Comparison of ENCODE assay signal across 7 mouse cellular contexts in genomic region chr8:13104691-13105086, GRCm38 (mm10). TPM values are rescaled to one million over a fixed set of nuclear protein-coding genes. Genes with fewer than 3 reads are reported as not detected.
DNase-seq lines count a peak whose midpoint lies in the region; ATAC-seq and TF ChIP-seq lines count a peak whose summit lies in the region.

No protein-coding gene starts in this region.

- peak; percentile 84 for TF ChIP-seq POLR2A in heart, adult 2 months (IDR thresholded peaks at IDR 0.05; ENCODE audit: insufficient read depth, low read depth, low read length)

- peaks cover 10% of the 10 kb centered on the region for H3K79me2 ChIP-seq in heart, adult 2 months (replicated peaks; ENCODE audit: control insufficient read depth, insufficient read depth, low read length)

- ATAC-seq in embryonic facial prominence, embryonic 12.5 days (ENCODE audit: insufficient number of reproducible peaks, insufficient read depth, low FRiP score, low TSS enrichment), result peak; percentile 74
- ATAC-seq in limb, embryonic 13.5 days (ENCODE audit: low FRiP score, low read depth), result peak; percentile 78
- ATAC-seq in midbrain, embryonic 16.5 days, result peak; percentile 90

- 0 out of 2 replicates have a peak, but pooled peaks cover 12% of the 10 kb centered on the region for H3K36me3 ChIP-seq in embryonic facial prominence, embryonic 12.5 days
- no peaks in the 10 kb centered on the region for H3K36me3 ChIP-seq in heart, adult 2 months (ENCODE audit: control insufficient read depth, insufficient read depth, low read length)
- H3K36me3 ChIP-seq in limb, embryonic 13.5 days, result peaks cover 27% of the 10 kb centered on the region
- H3K36me3 ChIP-seq in midbrain, embryonic 16.5 days (ENCODE audit: control insufficient read depth, insufficient read depth, low read length), result 0 out of 2 replicates have a peak, but pooled peaks cover 2% of the 10 kb centered on the region

- intact Hi-C loops in heart, adult 2 months (cut with DNase I), result loop anchor here (2.0 to 10.0 kb wide), 6 partner anchors 54 to 432 kb away; partner anchors contain the start of genes Atp11a, Lamp1 and Tubgcp3

- TF ChIP-seq EP300 in heart, adult 2 months (IDR thresholded peaks at IDR 0.05; ENCODE audit: insufficient read depth, low read depth, low read length), result peak; percentile 5; the same call in 1 of the 2 replicates

- 0% methylated on average over 45 of the region's 45 CpGs for WGBS in embryonic facial prominence, embryonic 12.5 days
- 0% methylated on average over 38 of the region's 45 CpGs for WGBS in heart, adult 2 months
- WGBS in limb, embryonic 13.5 days, result under 1% methylated on average over 45 of the region's 45 CpGs
- under 1% methylated on average over 44 of the region's 45 CpGs for WGBS in midbrain, embryonic 16.5 days

- H3K27ac ChIP-seq in embryonic facial prominence, embryonic 12.5 days, result peak overlapping the region; percentile 88
- peak overlapping the region; percentile 94 for H3K27ac ChIP-seq in heart, adult 2 months
- peak overlapping the region; percentile 89 for H3K27ac ChIP-seq in limb, embryonic 13.5 days
- H3K27ac ChIP-seq in midbrain, embryonic 16.5 days (ENCODE audit: low read length), result peak overlapping the region; percentile 90

- H3K9ac ChIP-seq in embryonic facial prominence, embryonic 12.5 days, result peak overlapping the region; percentile 67
- peak overlapping the region; percentile 70 for H3K9ac ChIP-seq in heart, adult 2 months (ENCODE audit: low read depth, low read length)
- peak overlapping the region; percentile 93 for H3K9ac ChIP-seq in limb, embryonic 13.5 days
- H3K9ac ChIP-seq in midbrain, embryonic 16.5 days (ENCODE audit: low read depth, low read length), result peak overlapping the region; percentile 78

- peak; percentile 92 for DNase-seq in adrenal gland, postnatal 25 days
- DNase-seq in heart, adult 2 months, result peak; percentile 89 to 94
- peak; percentile 85 to 90 for DNase-seq in kidney, adult 8-10 months
- peak; percentile 93 for DNase-seq in spleen, postnatal 10 days (ENCODE audit: low spot score in 2 of 2)

- peak overlapping the region; percentile 97 for H3K4me3 ChIP-seq in embryonic facial prominence, embryonic 12.5 days
- H3K4me3 ChIP-seq in heart, adult 2 months, result peak overlapping the region; percentile 91
- H3K4me3 ChIP-seq in limb, embryonic 13.5 days, result peak overlapping the region; percentile 98
- H3K4me3 ChIP-seq in midbrain, embryonic 16.5 days (ENCODE audit: low read depth, low read length), result peak overlapping the region; percentile 82

- TF ChIP-seq CTCF in heart, adult 2 months (IDR thresholded peaks at IDR 0.05), result no peak

- H3K4me1 ChIP-seq in embryonic facial prominence, embryonic 12.5 days, result peaks cover 15% of the 10 kb centered on the region
- peaks cover 8% of the 10 kb centered on the region for H3K4me1 ChIP-seq in heart, adult 2 months (ENCODE audit: control insufficient read depth, insufficient read depth, low read length)
- peaks cover 29% of the 10 kb centered on the region for H3K4me1 ChIP-seq in limb, embryonic 13.5 days
- H3K4me1 ChIP-seq in midbrain, embryonic 16.5 days (ENCODE audit: control insufficient read depth, insufficient read depth, low read length), result peaks cover 21% of the 10 kb centered on the region

- peak overlapping the region; percentile 95 for H3K4me2 ChIP-seq in embryonic facial prominence, embryonic 12.5 days (replicated peaks)
- peak overlapping the region; percentile 95 for H3K4me2 ChIP-seq in limb, embryonic 13.5 days (replicated peaks)
- peak overlapping the region; percentile 98 for H3K4me2 ChIP-seq in midbrain, embryonic 16.5 days (ENCODE audit: low read length)

- H3K27me3 ChIP-seq in embryonic facial prominence, embryonic 12.5 days, result no peaks in the 10 kb centered on the region
- H3K27me3 ChIP-seq in heart, adult 2 months (ENCODE audit: control insufficient read depth, insufficient read depth, low read length), result no peaks in the 10 kb centered on the region
- no peaks in the 10 kb centered on the region for H3K27me3 ChIP-seq in limb, embryonic 13.5 days
- no peaks in the 10 kb centered on the region for H3K27me3 ChIP-seq in midbrain, embryonic 16.5 days (ENCODE audit: control insufficient read depth, insufficient read depth, low read depth, low read length)

- no peaks in the 10 kb centered on the region for H3K9me3 ChIP-seq in embryonic facial prominence, embryonic 12.5 days
- H3K9me3 ChIP-seq in limb, embryonic 13.5 days, result no peaks in the 10 kb centered on the region
- H3K9me3 ChIP-seq in midbrain, embryonic 16.5 days (replicated peaks; ENCODE audit: control insufficient read depth, low read length, poor library complexity, severe bottlenecking), result no peaks in the 10 kb centered on the region

RNA-seq across cellular contexts. Expression of gene Pcid2, which starts 0.6 kb away (rescaled TPM):
- 22.3 and 25.7 TPM in 2 replicates for total RNA-seq in adrenal gland, postnatal 25 days (2021)
- polyA plus RNA-seq in embryonic facial prominence, embryonic 12.5 days (2016; fragmentation: Nextera tagmentation; extraction: Ambion mirVana), result 52.9 and 53.2 TPM in 2 replicates
- 10 to 100 TPM in 1 of 2 experiments, 1 to 10 TPM in 1; 8.2 to 10.3 TPM for total RNA-seq in heart, adult 2 months (2021)
- 12.9 and 14.4 TPM in 2 replicates for polyA plus RNA-seq in heart, adult 2 months (2012; rRNA removed)
- 47.5 and 48.2 TPM in 2 replicates for polyA plus RNA-seq in limb, embryonic 13.5 days (2015; fragmentation: Nextera tagmentation; extraction: Ambion mirVana)
- polyA plus RNA-seq in midbrain, embryonic 16.5 days (2015; fragmentation: Nextera tagmentation; extraction: Ambion mirVana), result 38.6 and 42.3 TPM in 2 replicates

RNA-seq across cellular contexts. Expression of gene Cul4a, which starts 0.7 kb away (rescaled TPM):
- 153 and 195 TPM in 2 replicates for total RNA-seq in adrenal gland, postnatal 25 days (2021)
- polyA plus RNA-seq in embryonic facial prominence, embryonic 12.5 days (2016; fragmentation: Nextera tagmentation; extraction: Ambion mirVana), result 108 and 109 TPM in 2 replicates
- total RNA-seq in heart, adult 2 months (2021), result 10 to 100 TPM; 68.5 to 76.0 TPM
- 35.0 and 71.0 TPM in 2 replicates for polyA plus RNA-seq in heart, adult 2 months (2012; rRNA removed)
- polyA plus RNA-seq in limb, embryonic 13.5 days (2015; fragmentation: Nextera tagmentation; extraction: Ambion mirVana), result 106 and 107 TPM in 2 replicates
- 72.9 and 77.1 TPM in 2 replicates for polyA plus RNA-seq in midbrain, embryonic 16.5 days (2015; fragmentation: Nextera tagmentation; extraction: Ambion mirVana)

RNA-seq across cellular contexts. Expression of gene Proz, which starts 44.0 kb away (rescaled TPM):
- total RNA-seq in adrenal gland, postnatal 25 days (2021), result 1.7 TPM in 1 of 2 replicates, not detected in the other
- 0.33 and 0.45 TPM in 2 replicates for polyA plus RNA-seq in embryonic facial prominence, embryonic 12.5 days (2016; fragmentation: Nextera tagmentation; extraction: Ambion mirVana)
- total RNA-seq in heart, adult 2 months (2021), result not detected
- 0.20 TPM in 1 of 2 replicates, not detected in the other for polyA plus RNA-seq in heart, adult 2 months (2012; rRNA removed)
- polyA plus RNA-seq in limb, embryonic 13.5 days (2015; fragmentation: Nextera tagmentation; extraction: Ambion mirVana), result 0.17 and 0.36 TPM in 2 replicates
- polyA plus RNA-seq in midbrain, embryonic 16.5 days (2015; fragmentation: Nextera tagmentation; extraction: Ambion mirVana), result 1.2 and 2.0 TPM in 2 replicates

RNA-seq across cellular contexts. Expression of gene Lamp1, which starts 54.3 kb away (rescaled TPM):
- 393 and 413 TPM in 2 replicates for total RNA-seq in adrenal gland, postnatal 25 days (2021)
- 236 and 247 TPM in 2 replicates for polyA plus RNA-seq in embryonic facial prominence, embryonic 12.5 days (2016; fragmentation: Nextera tagmentation; extraction: Ambion mirVana)
- 100 to 1,000 TPM; 406 to 437 TPM for total RNA-seq in heart, adult 2 months (2021)
- polyA plus RNA-seq in heart, adult 2 months (2012; rRNA removed), result 462 and 645 TPM in 2 replicates
- 247 and 255 TPM in 2 replicates for polyA plus RNA-seq in limb, embryonic 13.5 days (2015; fragmentation: Nextera tagmentation; extraction: Ambion mirVana)
- polyA plus RNA-seq in midbrain, embryonic 16.5 days (2015; fragmentation: Nextera tagmentation; extraction: Ambion mirVana), result 263 and 294 TPM in 2 replicates

Comparison
In these comparisons a context has a peak if more than half of its experiments do, and no peak if none do; other contexts are left out.
1. Peak in every context shown above with its lines: DNase-seq, ATAC-seq, H3K4me3 ChIP-seq and H3K27ac ChIP-seq.